Mouse (Mus musculus) embryonic facial prominence, embryonic 14.5 days (tissue): ENCODE measurements around the gene Pdzrn3. TPM values are rescaled to one million over a fixed set of nuclear protein-coding genes. Genes with fewer than 3 reads are reported as not detected.

Source experiments
- ATAC-seq: fragments of 200-750 bp; cut with Nextera tagmentation; 2 replicates; pipeline ENCODE4 v1.8.0; 2017; ENCODE audit warnings: low read depth, moderate number of reproducible peaks, moderate TSS enrichment
- DNase-seq: peaks from one replicate; pipeline ENCODE4 v3.0.0-alpha.2; 2015; ENCODE audit warnings: low spot score
- H3K27ac ChIP-seq: fragments of 300-500 bp; sonication (generic); replicated peaks from 2 replicates; pipeline ENCODE4 v1.5.1; 2014; ENCODE audit warnings: low read depth, mild to moderate bottlenecking, low read length, moderate library complexity
- H3K27me3 ChIP-seq: fragments of 300-500 bp; sonication (generic); replicated peaks from 2 replicates; pipeline ENCODE4 v1.6.1; 2014; ENCODE audit warnings: low read length; ENCODE audit not compliant: control insufficient read depth, insufficient read depth
- H3K36me3 ChIP-seq: fragments of 300-500 bp; sonication (generic); 2 replicates; pipeline ENCODE4 v1.6.1; 2014; ENCODE audit warnings: low read length, mixed read lengths; ENCODE audit not compliant: control insufficient read depth, insufficient read depth
- H3K4me1 ChIP-seq: fragments of 300-500 bp; sonication (generic); 2 replicates; pipeline ENCODE4 v1.6.1; 2014; ENCODE audit warnings: antibody characterized with exemption, low read length; ENCODE audit not compliant: control insufficient read depth, insufficient read depth
- H3K4me2 ChIP-seq: fragments of 300-500 bp; sonication (generic); 2 replicates; pipeline ENCODE4 v1.6.1; 2014; ENCODE audit warnings: low read depth, mild to moderate bottlenecking, low read length, moderate library complexity, mixed read lengths
- H3K4me3 ChIP-seq: fragments of 300-500 bp; sonication (generic); 2 replicates; pipeline ENCODE4 v1.5.1; 2014; ENCODE audit warnings: low read depth, mild to moderate bottlenecking, low read length
- H3K9ac ChIP-seq: fragments of 300-500 bp; sonication (generic); 2 replicates; pipeline ENCODE4 v1.6.1; 2014; ENCODE audit warnings: low read depth, mild to moderate bottlenecking, low read length, moderate library complexity, mixed read lengths
- H3K9me3 ChIP-seq: fragments of 300-500 bp; sonication (generic); 2 replicates; pipeline ENCODE4 v1.6.1; 2016; ENCODE audit warnings: low read length; ENCODE audit not compliant: control insufficient read depth
- whole genome bisulfite sequencing: fragments of 180-500 bp; shearing (Covaris S2); extraction: QIAGEN DNeasy Blood & Tissue Kit; methylation state at CpG from one replicate; pipeline ENCODE4 v1.1.7; 2014; 5-methylcytosine and 5-hydroxymethylcytosine counted together
- polyA plus RNA-seq: library from polyadenylated mRNA; unstranded; fragments of >200 nt; fragmentation: Nextera tagmentation; extraction: Ambion mirVana; gene quantifications from 2 replicates; pipeline ENCODE4 v1.2.1, GENCODE M21; 2014

The Pdzrn3 gene
- polyA plus RNA-seq, 1 experiment from 2014 or later, result 15.1 TPM

DNA sequence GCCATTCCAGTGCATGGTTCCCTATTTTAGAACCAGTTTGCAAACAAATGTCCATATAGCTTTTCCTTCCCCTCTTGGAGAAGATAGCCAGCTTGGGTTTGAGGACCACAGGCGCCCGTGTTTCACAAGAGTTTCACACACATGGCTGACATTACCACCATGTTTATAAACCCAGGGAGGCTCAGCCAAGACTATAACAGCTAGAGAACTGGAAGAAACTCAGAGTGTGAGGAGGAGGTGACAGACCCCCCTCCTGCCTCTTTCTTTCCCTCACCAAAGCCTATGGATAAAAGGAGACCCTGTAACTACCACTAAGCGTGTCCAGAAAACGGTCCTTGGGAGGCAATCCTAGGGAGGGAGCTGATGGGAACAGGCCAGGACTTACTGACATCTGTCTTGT, 159.5 kb downstream of the Pdzrn3 start:
- Histone ChIP-seq H3K4me2 (no peak overlapping the region), H3K36me3 (no peaks in the 10 kb centered on the region), H3K27ac (no peak overlapping the region; the same call in 1 of the 2 replicates), H3K4me3 (no peak overlapping the region), H3K9me3 (no peaks in the 10 kb centered on the region), H3K4me1 (peaks cover 4% of the 10 kb centered on the region; the same call in 1 of the 2 replicates), H3K9ac (no peak overlapping the region), H3K27me3 (no peaks in the 10 kb centered on the region)
- DNase-seq (peak; percentile 30), ATAC-seq (no peak)
- WGBS, result 58% methylated on average over 4 of the region's 4 CpGs

DNA sequence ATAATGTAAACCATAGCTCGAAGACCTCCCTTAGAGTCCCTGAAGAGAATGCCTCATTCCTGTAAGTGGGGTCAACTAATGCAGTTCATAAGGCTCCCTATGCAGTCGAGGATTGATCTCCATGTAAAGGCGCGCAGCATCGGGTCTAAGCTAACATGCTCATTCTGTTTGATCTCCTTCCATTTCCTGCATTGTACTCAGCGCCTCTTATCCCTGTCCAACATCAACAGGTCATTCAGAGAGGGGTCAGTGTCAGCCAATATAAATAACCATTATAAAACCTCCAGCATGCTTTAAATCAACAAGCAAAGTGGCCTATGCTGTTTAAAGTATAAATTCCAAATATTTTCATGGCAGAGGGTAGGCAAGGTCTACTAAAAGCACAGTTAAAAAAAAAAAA, 159.9 kb downstream of the Pdzrn3 start:
- Histone ChIP-seq H3K36me3 (no peaks in the 10 kb centered on the region), H3K4me3 (no peak overlapping the region), H3K4me2 (no peak overlapping the region), H3K4me1 (peaks cover 4% of the 10 kb centered on the region; the same call in 1 of the 2 replicates), H3K27me3 (no peaks in the 10 kb centered on the region), H3K27ac (no peak overlapping the region), H3K9me3 (no peaks in the 10 kb centered on the region), H3K9ac (no peak overlapping the region)
- ATAC-seq (no peak), DNase-seq (peak; percentile 41)
- WGBS, result 70% methylated on average over 6 of the region's 6 CpGs

DNA sequence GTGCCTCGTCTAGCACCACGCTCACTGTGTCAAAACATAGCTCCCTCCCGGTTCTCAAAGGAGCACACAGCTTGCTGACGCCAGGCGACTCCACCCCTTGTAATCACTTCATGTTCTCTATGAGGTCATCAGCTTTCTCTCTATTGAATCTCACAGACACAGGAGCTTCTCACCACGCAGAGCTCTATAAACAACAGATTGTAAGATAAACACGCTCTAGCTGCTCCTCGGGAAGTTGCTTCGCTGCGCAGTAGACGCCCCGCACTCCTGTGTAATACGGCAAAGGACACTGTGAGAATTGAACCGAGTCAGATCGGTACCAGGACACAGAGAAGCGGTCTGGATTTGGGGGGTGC, 162.3 kb downstream of the Pdzrn3 start:
- Histone ChIP-seq H3K4me2 (no peak overlapping the region), H3K36me3 (no peaks in the 10 kb centered on the region), H3K9ac (0 out of 2 replicates have a peak overlapping the region, but pooled peaks have one; percentile 10), H3K9me3 (no peaks in the 10 kb centered on the region), H3K4me1 (peaks cover 4% of the 10 kb centered on the region), H3K27ac (no peak overlapping the region), H3K27me3 (no peaks in the 10 kb centered on the region), H3K4me3 (no peak overlapping the region)
- WGBS, result 69% methylated on average over 16 of the region's 16 CpGs
- ATAC-seq (peak; percentile 49; the same call in 1 of the 2 replicates), DNase-seq (peak; percentile 42)

DNA sequence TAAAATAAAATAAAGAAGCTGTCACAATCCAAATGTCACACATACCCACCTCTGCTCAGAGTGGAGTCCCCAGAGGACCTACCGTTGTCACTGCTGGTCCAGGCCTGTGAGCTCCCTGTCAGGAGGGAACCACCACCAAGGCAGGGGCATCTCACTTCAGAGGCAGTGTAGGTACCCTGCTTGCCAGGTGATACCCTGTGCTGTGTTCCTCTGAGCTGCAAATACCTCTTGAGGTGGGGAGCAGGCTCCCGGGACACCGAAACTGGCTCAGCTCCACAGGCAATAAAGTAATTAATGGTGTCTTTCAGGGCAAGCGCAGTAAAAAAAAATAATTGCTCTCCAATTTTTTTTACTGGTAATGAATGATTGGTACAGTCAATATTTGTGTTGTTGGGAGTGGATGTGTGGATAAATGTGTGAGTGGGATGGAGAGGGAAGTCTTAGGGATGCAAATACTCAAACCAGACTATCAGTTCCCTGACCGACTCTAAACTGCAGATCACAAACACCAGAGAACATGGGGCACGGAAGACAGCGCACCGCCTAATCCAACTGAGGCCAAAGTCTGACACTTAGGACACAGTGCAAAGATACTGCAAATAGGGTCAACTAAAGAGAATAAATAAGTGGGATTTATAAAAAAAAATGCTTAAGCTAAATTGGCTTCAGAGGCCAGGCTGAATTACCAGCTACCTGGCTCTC, 162.8 kb downstream of the Pdzrn3 start:
- H3K4me3 ChIP-seq, result no peak overlapping the region
- H3K27ac ChIP-seq, result no peak overlapping the region
- H3K27me3 ChIP-seq, result no peaks in the 10 kb centered on the region
- peak; percentile 13; the same call in 1 of the 2 replicates for ATAC-seq
- peaks cover 4% of the 10 kb centered on the region for H3K4me1 ChIP-seq
- H3K9me3 ChIP-seq, result no peaks in the 10 kb centered on the region
- H3K9ac ChIP-seq, result no peak overlapping the region
- H3K36me3 ChIP-seq, result no peaks in the 10 kb centered on the region
- 84% methylated on average over 8 of the region's 8 CpGs for WGBS
- no peak for DNase-seq
- H3K4me2 ChIP-seq, result no peak overlapping the region

GRCm38 (mm10) chr6:101213066-101213465, 164.6 kb downstream of the Pdzrn3 start:
- no peaks in the 10 kb centered on the region for H3K36me3 ChIP-seq
- H3K4me3 ChIP-seq, result no peak overlapping the region
- no peaks in the 10 kb centered on the region for H3K27me3 ChIP-seq
- no peak overlapping the region for H3K9ac ChIP-seq
- H3K9me3 ChIP-seq, result no peaks in the 10 kb centered on the region
- H3K4me1 ChIP-seq, result peaks cover under 1% of the 10 kb centered on the region
- DNase-seq, result no peak
- WGBS, result 77% methylated on average over 5 of the region's 5 CpGs
- no peak for ATAC-seq
- H3K4me2 ChIP-seq, result no peak overlapping the region
- H3K27ac ChIP-seq, result no peak overlapping the region

GRCm38 (mm10) chr6:101212086-101212485, 165.6 kb downstream of the Pdzrn3 start:
- no peak overlapping the region for H3K4me2 ChIP-seq
- no peak overlapping the region for H3K4me3 ChIP-seq
- no peak for DNase-seq
- H3K27me3 ChIP-seq, result no peaks in the 10 kb centered on the region
- ATAC-seq, result no peak
- H3K9me3 ChIP-seq, result no peaks in the 10 kb centered on the region
- H3K36me3 ChIP-seq, result no peaks in the 10 kb centered on the region
- H3K9ac ChIP-seq, result no peak overlapping the region
- 92% methylated on average over 6 of the region's 6 CpGs for WGBS
- H3K27ac ChIP-seq, result no peak overlapping the region
- no peaks in the 10 kb centered on the region; the same call in 1 of the 2 replicates for H3K4me1 ChIP-seq

DNA sequence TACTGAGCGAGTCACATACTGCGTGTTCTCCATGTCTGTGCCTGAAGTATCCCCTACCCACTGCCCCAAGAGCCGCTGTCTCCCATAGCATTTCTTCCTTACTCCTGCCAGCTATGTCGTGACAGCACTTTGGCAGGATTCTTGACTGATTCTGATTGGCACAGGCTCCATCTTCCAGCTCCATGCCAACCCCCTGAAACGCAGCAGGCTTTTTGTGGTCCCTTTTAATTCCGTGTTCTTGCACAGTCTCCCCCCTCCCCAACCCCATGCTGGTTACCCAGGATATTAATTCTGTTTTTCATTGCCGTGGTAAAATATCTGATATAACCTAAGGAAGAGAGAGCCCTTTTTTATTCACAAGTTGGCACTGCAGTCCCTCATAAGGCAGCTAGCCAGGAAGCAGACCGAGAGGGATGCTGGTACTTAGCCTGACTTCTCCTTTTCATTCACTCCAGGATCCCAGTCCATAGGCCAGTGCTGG, 166.3 kb downstream of the Pdzrn3 start:
- no peaks in the 10 kb centered on the region; the same call in 1 of the 2 replicates for H3K4me1 ChIP-seq
- H3K4me3 ChIP-seq, result no peak overlapping the region
- H3K9ac ChIP-seq, result no peak overlapping the region
- H3K4me2 ChIP-seq, result no peak overlapping the region
- no peaks in the 10 kb centered on the region for H3K27me3 ChIP-seq
- no peaks in the 10 kb centered on the region for H3K9me3 ChIP-seq
- ATAC-seq (no peak; the same call in 1 of the 2 replicates), DNase-seq (no peak)
- H3K36me3 ChIP-seq, result no peaks in the 10 kb centered on the region
- 71% methylated on average over 8 of the region's 8 CpGs for WGBS
- no peak overlapping the region for H3K27ac ChIP-seq

DNA sequence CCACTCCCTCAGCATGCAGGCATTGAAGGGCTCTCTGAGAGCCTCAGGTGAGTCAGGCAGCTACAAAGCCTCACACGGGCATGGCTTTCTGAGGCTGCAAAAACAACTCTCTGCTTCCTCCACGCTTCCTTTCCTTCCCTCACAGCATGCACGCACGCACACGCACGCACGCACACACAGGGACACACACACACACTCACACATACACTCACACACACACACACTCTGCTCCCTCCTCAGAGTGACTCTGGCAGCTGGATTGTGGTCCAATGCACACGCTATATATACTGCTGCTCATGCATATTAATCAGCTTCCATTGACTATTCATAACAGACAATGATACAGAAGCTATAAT, 178.8 kb downstream of the Pdzrn3 start:
- no peak for ATAC-seq
- H3K9me3 ChIP-seq, result no peaks in the 10 kb centered on the region
- peak overlapping the region; percentile 49 for H3K4me2 ChIP-seq
- H3K36me3 ChIP-seq, result no peaks in the 10 kb centered on the region
- peak; percentile 37 for DNase-seq
- H3K4me1 ChIP-seq, result peaks cover 15% of the 10 kb centered on the region
- H3K27me3 ChIP-seq, result no peaks in the 10 kb centered on the region
- WGBS, result 5% methylated on average over 8 of the region's 8 CpGs
- peak overlapping the region; percentile 20 for H3K4me3 ChIP-seq
- peak overlapping the region; percentile 32 for H3K9ac ChIP-seq
- 0 out of 2 replicates have a peak overlapping the region, but pooled peaks have one; percentile 17 for H3K27ac ChIP-seq
